Mouse (Mus musculus) kidney, embryonic 15.5 days (tissue): ENCODE data around the gene Galnt18. TPM values are rescaled to one million over a fixed set of nuclear protein-coding genes. Genes with fewer than 3 reads are reported as not detected.

Experiments used
- ATAC-seq: fragments of 200-750 bp; cut with Nextera tagmentation; replicated peaks from 2 replicates; pipeline ENCODE4 v1.8.0; 2017; ENCODE audit warnings: moderate TSS enrichment; ENCODE audit not compliant: low FRiP score
- H3K27ac ChIP-seq: fragments of 300-500 bp; sonication (generic); 2 replicates; pipeline ENCODE4 v1.5.1; 2015; ENCODE audit warnings: mild to moderate bottlenecking, inconsistent platforms
- H3K27me3 ChIP-seq: fragments of 300-500 bp; sonication (generic); 2 replicates; pipeline ENCODE4 v1.6.1; 2015; ENCODE audit warnings: inconsistent platforms
- H3K36me3 ChIP-seq: fragments of 300-500 bp; sonication (generic); 2 replicates; pipeline ENCODE4 v1.6.1; 2015; ENCODE audit warnings: inconsistent platforms
- H3K4me1 ChIP-seq: fragments of 300-500 bp; sonication (generic); 2 replicates; pipeline ENCODE4 v1.6.1; 2015; ENCODE audit warnings: inconsistent platforms
- H3K4me2 ChIP-seq: fragments of 300-500 bp; sonication (generic); 2 replicates; pipeline ENCODE4 v1.6.1; 2015; ENCODE audit warnings: moderate library complexity, mild to moderate bottlenecking, inconsistent platforms
- H3K4me3 ChIP-seq: fragments of 300-500 bp; sonication (generic); replicated peaks from 2 replicates; pipeline ENCODE4 v1.5.1; 2015; ENCODE audit warnings: mild to moderate bottlenecking, inconsistent platforms
- H3K9ac ChIP-seq: fragments of 300-500 bp; sonication (generic); 2 replicates; pipeline ENCODE4 v1.6.1; 2015; ENCODE audit warnings: mild to moderate bottlenecking, inconsistent platforms
- H3K9me3 ChIP-seq: fragments of 300-500 bp; sonication (generic); replicated peaks from 2 replicates; pipeline ENCODE4 v1.6.1; 2016; ENCODE audit warnings: inconsistent platforms
- WGBS: fragments of 180-500 bp; shearing (Covaris S2); methylation state at CpG from one replicate; pipeline ENCODE4 v1.1.7; 2015; ENCODE audit warnings: mixed read lengths; 5-methylcytosine and 5-hydroxymethylcytosine counted together
- polyA plus RNA-seq: library from polyadenylated mRNA; unstranded; fragments of >200 nt; fragmentation: Nextera tagmentation; extraction: Ambion mirVana; gene quantifications from 2 replicates; pipeline ENCODE4 v1.2.1, GENCODE M21; 2015

Gene Galnt18
- polyA plus RNA-seq, 1 experiment from 2014 or later = 31.8 TPM

DNA sequence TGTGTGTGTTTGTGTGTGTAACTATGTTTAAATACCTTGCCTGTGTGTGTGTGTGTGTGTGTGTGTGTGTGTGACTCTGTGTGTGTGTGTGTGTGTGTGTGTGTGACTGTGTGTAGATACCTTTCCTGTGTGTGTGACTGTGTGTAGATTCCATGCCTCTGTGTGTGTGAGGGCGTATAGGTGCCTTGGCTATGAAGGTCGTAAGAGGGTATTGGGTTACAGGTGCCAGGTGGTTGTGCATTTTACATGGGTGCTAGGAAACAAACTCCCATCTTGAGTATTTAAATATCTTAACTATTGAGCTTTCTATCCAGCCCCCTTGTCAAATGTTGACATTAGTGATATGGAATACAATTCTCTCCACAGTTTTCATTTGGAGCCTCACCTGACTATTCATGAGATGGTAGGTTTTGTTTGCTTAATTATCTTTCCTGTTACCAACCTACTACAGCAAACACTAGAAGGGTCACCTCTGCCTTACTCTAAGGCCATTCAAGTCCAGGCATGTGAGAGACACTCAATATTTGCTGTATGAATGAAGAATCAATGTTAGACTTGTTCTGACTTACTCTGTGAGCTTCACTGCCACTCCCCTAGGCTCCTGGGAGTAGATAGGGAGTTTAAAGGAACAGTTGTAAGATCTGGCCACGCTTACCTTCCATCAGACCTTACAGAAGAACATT lies 250.7 kb downstream of the Galnt18 start:
- Histone ChIP-seq H3K9me3 (no peaks in the 10 kb centered on the region), H3K27ac (no peak overlapping the region), H3K27me3 (no peaks in the 10 kb centered on the region), H3K4me2 (no peak overlapping the region), H3K4me3 (no peak overlapping the region), H3K36me3 (no peaks in the 10 kb centered on the region; the same call in 1 of the 2 replicates), H3K9ac (no peak overlapping the region), H3K4me1 (no peaks in the 10 kb centered on the region)
- no peak for ATAC-seq
- 86% methylated on average over 3 of the region's 3 CpGs for WGBS

DNA sequence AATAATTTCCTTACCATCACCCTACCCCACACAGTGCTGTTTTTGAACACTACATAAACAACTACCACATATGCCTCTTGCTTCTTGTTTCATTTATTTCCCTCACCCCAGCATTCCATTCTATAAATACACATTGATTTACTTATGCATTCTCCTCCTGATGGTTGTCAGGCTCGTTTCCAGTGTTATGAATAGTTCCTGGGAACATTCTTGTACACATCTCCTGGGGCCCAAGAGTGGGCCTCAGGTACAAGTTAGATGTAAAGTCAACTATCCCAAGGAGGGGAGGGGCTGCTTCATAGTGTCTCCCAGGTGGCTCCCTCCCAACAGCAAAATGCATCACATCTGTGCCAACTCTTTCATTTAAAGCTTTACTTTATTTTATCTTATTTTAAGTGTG lies 251.3 kb downstream of the Galnt18 start:
- Histone ChIP-seq H3K9ac (no peak overlapping the region), H3K27ac (no peak overlapping the region), H3K4me2 (no peak overlapping the region), H3K9me3 (no peaks in the 10 kb centered on the region), H3K4me3 (no peak overlapping the region), H3K36me3 (no peaks in the 10 kb centered on the region; the same call in 1 of the 2 replicates), H3K27me3 (no peaks in the 10 kb centered on the region), H3K4me1 (no peaks in the 10 kb centered on the region)
- WGBS = 15% methylated on average over 1 of the region's 1 CpGs
- ATAC-seq = no peak

DNA sequence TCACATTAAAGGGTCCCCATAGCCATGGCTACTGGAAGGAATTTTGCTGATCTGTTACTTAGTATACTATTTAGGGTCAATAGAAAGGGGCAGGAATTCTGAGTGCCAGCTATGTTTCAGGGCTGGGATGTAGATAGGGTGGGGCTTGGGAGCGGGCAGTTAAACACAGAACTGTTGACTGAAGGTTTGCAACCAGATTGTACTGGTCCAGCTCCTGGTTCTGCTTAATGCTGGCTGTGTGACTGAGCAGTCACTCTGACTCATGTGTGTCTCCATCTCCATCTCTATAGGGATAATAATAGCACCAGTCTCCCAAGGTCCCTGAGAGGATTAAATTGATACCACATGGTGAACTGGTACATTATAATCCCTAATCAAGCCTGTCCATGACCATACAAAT lies 258.9 kb downstream of the Galnt18 start:
- Histone ChIP-seq H3K9ac (no peak overlapping the region), H3K27me3 (0 out of 2 replicates have a peak, but pooled peaks cover 3% of the 10 kb centered on the region), H3K4me1 (0 out of 2 replicates have a peak, but pooled peaks cover 4% of the 10 kb centered on the region), H3K27ac (no peak overlapping the region), H3K4me2 (no peak overlapping the region), H3K4me3 (no peak overlapping the region), H3K9me3 (no peaks in the 10 kb centered on the region), H3K36me3 (no peaks in the 10 kb centered on the region)
- WGBS = 91% methylated on average over 1 of the region's 1 CpGs
- ATAC-seq = no peak

DNA sequence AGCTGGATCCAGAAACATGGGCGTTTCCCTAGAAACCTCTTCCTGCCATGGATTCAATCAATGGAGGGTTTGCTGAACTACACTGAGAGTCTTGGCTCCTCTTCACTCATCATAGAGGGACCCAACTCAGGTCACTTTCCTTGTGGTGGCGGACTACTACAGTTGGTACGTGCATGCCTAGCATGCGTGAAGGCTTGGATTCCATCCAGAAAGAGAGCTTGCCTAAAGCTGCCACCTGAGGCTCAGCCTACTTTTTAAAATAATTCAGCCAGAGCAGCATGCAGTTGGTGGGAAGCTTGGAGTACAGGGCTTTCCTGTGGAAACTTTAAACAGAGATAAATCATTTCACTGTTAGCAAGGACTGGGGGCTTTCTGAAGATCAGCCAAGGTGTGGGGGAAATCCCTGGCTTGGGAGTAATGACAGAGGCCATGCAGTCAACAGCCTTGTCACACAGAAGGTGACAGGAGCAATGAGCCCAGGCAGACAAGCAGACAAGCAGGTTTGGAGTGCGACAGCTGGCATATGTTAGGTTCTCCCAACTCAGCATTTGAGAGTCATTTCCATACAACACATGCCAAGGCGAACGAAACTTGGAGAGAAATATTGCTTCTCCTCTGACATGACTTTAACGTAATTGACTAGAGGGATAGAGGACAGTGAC lies 261.1 kb downstream of the Galnt18 start:
- no peak overlapping the region for H3K4me3 ChIP-seq
- H3K4me2 ChIP-seq = no peak overlapping the region
- no peak overlapping the region for H3K9ac ChIP-seq
- 35% methylated on average over 8 of the region's 8 CpGs for WGBS
- 0 out of 2 replicates have a peak, but pooled peaks cover 3% of the 10 kb centered on the region for H3K27me3 ChIP-seq
- H3K4me1 ChIP-seq = 0 out of 2 replicates have a peak, but pooled peaks cover 4% of the 10 kb centered on the region
- ATAC-seq = no peak
- H3K9me3 ChIP-seq = no peaks in the 10 kb centered on the region
- H3K36me3 ChIP-seq = no peaks in the 10 kb centered on the region
- H3K27ac ChIP-seq = no peak overlapping the region

DNA sequence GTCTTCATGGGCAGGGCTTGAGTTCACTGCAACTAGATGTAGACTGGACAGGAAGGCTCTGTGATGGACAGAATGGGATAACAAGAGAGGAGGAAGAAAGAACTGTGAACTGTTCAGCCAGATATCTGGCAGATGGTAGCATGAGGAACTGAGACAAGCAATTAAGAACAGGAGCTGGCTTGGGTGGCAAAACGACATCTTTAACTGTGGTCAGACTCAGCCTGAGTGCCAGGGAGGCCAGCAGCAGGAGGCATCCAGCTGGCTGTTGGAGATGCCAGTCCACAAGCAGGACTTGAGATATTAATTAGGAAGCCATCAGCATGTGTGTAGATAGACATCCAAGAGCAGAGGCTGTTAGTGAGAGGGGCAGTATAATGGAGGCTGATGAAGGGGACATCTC lies 262.9 kb downstream of the Galnt18 start:
- Histone ChIP-seq H3K4me2 (no peak overlapping the region), H3K36me3 (peaks cover 6% of the 10 kb centered on the region; the same call in 1 of the 2 replicates), H3K27ac (no peak overlapping the region), H3K9me3 (no peaks in the 10 kb centered on the region), H3K4me3 (no peak overlapping the region), H3K9ac (no peak overlapping the region), H3K4me1 (0 out of 2 replicates have a peak, but pooled peaks cover 4% of the 10 kb centered on the region), H3K27me3 (peaks cover 3% of the 10 kb centered on the region; the same call in 1 of the 2 replicates)
- ATAC-seq = no peak
- 64% methylated on average over 1 of the region's 1 CpGs for WGBS

DNA sequence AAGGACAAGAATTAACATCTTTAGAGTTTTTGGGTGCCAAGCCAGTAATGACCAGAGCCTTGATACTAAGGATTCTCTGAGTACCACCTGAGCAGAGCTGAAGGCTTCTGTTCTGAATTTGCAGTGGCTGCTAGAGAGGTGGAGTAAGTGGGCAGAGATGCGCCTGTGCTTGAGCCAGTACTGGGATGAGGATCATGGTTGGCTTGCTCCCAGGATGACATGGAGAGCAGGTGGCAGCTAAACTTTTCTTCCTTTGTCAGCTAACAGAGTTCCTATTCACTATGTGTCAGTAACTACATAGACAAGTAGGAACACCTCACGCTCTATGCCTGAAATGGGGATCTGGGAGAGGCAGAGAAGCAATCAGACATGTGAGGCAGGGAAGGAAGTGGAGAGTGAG lies 264.3 kb downstream of the Galnt18 start:
- Histone ChIP-seq H3K4me2 (no peak overlapping the region), H3K27ac (no peak overlapping the region), H3K4me3 (no peak overlapping the region), H3K36me3 (peaks cover 6% of the 10 kb centered on the region; the same call in 1 of the 2 replicates), H3K4me1 (0 out of 2 replicates have a peak, but pooled peaks cover 4% of the 10 kb centered on the region), H3K9me3 (no peaks in the 10 kb centered on the region), H3K27me3 (peaks cover 3% of the 10 kb centered on the region; the same call in 1 of the 2 replicates), H3K9ac (no peak overlapping the region)
- WGBS = 97% methylated on average over 2 of the region's 2 CpGs
- no peak for ATAC-seq

DNA sequence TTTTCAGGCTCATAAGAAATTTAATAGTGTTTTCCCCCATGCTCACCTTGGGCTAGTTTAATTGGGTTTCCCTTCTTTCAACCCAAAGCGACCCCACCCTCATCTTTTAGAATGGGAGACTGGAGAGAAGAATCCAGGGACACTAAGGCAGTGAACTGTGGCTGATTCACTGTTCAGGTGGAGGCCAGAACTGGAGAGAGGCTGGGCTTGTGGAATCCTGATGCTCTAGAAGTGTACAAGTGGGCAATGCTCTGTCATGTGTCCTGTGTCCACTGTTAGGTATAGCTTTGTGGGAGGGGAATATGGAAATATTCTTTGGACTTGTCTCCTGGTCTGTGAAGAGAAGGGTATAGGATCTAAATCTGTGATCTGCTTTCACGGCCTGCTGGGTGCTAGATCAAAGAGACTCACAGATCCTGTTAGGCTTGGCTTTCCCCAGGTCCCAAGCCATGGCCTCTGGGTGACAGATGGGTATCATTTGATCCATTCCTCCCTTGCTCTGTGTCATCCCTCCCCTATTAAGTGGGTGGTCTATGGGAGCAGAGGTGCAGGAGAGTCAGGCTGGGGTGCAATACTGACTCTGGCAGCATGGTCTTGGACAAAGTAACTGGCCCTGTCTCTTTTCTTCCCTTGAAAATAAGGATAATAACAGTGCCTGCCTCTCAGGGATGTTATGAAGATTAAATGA lies 270.5 kb downstream of the Galnt18 start:
- 0 out of 2 replicates have a peak, but pooled peaks cover 8% of the 10 kb centered on the region for H3K4me1 ChIP-seq
- peaks cover 13% of the 10 kb centered on the region for H3K36me3 ChIP-seq
- no peak overlapping the region for H3K9ac ChIP-seq
- 37% methylated on average over 2 of the region's 2 CpGs for WGBS
- 0 out of 2 replicates have a peak, but pooled peaks have one; percentile 60 for ATAC-seq
- H3K4me2 ChIP-seq = no peak overlapping the region
- no peak overlapping the region for H3K4me3 ChIP-seq
- no peak overlapping the region for H3K27ac ChIP-seq
- H3K9me3 ChIP-seq = no peaks in the 10 kb centered on the region
- no peaks in the 10 kb centered on the region; the same call in 1 of the 2 replicates for H3K27me3 ChIP-seq

DNA sequence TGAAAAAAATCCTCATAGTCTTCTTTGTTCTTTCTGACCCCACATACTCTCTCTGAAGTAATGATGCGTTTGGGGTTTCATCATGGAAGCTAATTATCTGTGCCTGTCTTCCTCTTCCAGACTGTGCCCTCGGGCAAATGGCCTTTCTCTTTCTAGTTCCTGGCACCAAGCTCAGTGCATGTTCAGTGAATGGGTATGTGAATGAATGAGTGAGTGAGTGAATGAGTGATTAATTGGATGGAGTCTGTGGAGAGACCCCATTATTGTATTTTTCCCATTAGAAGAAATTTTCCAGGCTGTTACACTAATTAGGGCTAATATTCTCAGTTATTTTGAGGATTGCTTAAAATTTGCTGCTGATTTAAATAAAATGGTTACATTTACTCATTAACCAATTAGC lies 279.2 kb downstream of the Galnt18 start:
- Histone ChIP-seq H3K4me2 (no peak overlapping the region), H3K9ac (no peak overlapping the region), H3K9me3 (no peaks in the 10 kb centered on the region), H3K27me3 (peaks cover 11% of the 10 kb centered on the region), H3K27ac (no peak overlapping the region), H3K4me3 (no peak overlapping the region), H3K36me3 (no peaks in the 10 kb centered on the region; the same call in 1 of the 2 replicates), H3K4me1 (no peaks in the 10 kb centered on the region)
- ATAC-seq = no peak
- 87% methylated on average over 2 of the region's 2 CpGs for WGBS

DNA sequence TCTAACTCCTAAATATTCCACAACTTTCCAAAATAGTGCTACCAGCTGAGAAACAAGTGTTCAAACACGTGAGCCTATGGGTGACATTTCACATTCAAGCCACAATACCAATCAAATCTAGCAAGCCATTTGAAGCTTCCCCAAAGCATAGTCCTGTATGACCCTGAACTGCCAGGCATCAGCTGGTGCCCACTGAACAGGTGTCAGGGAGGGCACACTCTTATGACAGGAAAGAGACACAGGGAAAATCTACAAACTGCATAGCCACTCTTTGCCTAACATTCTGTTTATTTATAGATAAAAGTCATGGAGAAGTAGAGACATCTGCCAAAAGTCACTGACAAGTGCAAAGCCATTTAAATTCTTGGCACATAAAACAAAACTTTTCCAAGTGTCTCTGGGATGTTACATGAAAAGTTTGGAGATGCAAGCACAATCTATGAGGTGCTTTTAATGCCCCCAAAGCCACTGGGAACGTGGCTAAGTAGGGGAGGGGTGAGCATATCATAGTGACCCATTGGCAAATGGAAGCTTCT lies 280.5 kb downstream of the Galnt18 start:
- Histone ChIP-seq H3K4me2 (no peak overlapping the region), H3K27ac (no peak overlapping the region), H3K4me1 (no peaks in the 10 kb centered on the region), H3K9ac (no peak overlapping the region), H3K9me3 (no peaks in the 10 kb centered on the region), H3K36me3 (no peaks in the 10 kb centered on the region), H3K27me3 (peaks cover 20% of the 10 kb centered on the region), H3K4me3 (no peak overlapping the region)
- 69% methylated on average over 2 of the region's 2 CpGs for WGBS
- no peak for ATAC-seq

DNA sequence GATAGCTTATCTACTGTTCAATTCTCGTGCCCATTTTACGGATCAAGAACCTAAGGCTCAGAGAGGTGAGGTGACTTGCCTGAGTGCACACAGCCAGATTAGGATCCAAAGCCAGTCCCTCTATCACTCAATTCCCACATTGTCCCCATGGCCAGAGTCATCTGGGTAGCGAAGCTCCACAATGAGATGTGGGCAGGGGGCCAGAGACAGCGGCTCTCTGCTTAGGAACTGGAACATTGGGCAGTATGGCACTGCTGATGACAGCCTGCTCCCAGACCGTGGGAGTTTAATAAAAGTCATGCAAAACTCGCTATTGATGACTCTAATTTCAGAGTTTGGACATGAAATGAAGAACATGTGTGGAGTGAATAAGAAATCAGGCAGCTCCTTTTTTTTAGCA lies 282.6 kb downstream of the Galnt18 start:
- Histone ChIP-seq H3K9ac (no peak overlapping the region), H3K4me2 (no peak overlapping the region), H3K9me3 (no peaks in the 10 kb centered on the region), H3K27ac (no peak overlapping the region), H3K4me3 (no peak overlapping the region), H3K27me3 (peaks cover 20% of the 10 kb centered on the region), H3K4me1 (peaks cover 9% of the 10 kb centered on the region), H3K36me3 (no peaks in the 10 kb centered on the region)
- ATAC-seq = no peak
- WGBS = 86% methylated on average over 6 of the region's 6 CpGs

DNA sequence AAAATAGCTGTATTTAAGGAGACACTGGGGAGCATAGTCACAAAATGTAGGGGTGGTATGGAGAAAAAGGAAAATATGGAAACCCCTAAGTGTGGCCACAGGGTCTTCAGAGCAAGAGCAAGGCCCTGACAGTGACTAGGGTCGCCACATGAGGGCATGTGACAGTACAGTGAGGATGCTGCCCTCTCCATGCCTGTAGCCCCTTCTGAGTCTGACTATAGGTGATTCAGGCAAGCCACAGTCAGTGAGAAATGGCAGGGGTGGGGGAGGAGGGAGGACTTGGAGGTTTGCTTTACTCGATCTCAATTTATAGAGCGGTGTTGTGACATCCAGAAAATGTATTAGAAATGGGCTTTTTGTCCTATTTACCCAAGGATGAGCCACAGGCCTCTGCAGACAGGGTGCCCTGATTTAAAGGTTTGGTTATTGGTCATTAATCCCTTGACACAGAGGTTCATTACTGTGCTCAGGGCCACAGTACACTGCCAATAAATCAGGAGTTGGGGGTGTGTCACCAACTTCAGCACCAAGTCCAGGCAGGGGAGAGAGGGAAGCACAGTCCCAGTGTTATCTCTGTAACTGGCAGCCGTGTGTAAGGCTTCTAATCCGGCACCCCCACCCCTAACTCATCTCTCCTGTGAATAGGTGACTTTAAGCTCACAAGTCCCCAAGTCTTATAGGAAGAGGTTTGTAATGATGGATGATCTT lies 287.4 kb downstream of the Galnt18 start:
- Histone ChIP-seq H3K27me3 (peaks cover 21% of the 10 kb centered on the region), H3K27ac (no peak overlapping the region), H3K9me3 (no peaks in the 10 kb centered on the region), H3K36me3 (no peaks in the 10 kb centered on the region), H3K4me3 (no peak overlapping the region), H3K4me2 (no peak overlapping the region), H3K9ac (no peak overlapping the region), H3K4me1 (peaks cover 14% of the 10 kb centered on the region)
- WGBS = 36% methylated on average over 5 of the region's 5 CpGs
- peak; percentile 87 for ATAC-seq
